Mouse (Mus musculus): ENCODE results near the gene Tead2. TPM values are rescaled to one million over a fixed set of nuclear protein-coding genes. Genes with fewer than 3 reads are reported as not detected.

Tead2 gene
- polyA plus RNA-seq, 1 experiment from 2014 or later, result 385 TPM

DNA sequence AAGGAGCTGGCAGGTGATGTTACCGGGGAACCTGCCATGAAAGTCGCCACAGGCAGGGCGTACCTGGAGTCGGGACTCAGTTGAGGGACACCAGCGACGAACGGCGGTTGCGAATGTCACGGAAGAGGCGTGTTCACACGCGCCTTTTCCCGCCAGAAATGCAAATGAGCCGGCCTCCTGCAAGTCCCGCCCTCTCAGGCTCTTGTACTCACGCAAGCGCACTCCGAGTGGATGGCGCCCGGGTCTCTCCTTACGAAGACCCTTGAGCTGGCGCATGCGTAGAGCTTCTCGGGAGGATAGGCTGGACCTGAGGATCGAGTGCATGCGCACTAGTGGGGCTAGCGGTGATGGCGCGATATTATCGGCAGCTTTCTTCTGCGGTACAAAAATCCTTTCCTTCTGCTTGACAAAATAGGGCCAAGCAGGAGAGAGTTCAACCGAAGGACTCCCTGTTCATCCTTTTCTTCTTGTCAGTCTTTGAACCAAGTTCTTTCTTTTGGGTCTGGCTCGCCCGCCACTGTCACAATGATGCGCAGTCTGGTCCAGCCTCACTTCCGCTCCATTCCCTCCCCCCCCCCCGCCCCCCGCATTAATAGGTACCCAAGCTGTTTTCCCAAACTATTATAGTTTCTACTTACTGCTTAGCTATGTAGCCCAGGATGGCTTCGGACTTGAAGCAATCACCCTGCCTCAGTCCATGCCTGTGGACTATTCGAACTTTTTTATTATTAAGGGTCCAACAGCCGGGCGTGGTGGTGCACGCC, 11.0 kb upstream of the Tead2 start, which contains the start of gene Ccdc155:
Ccdc155 (minus strand) TSS at position 513 of the 764 bp plus-strand sequence.
- H3K9me3 ChIP-seq (ENCODE audit: control insufficient read depth, low read length), result no peaks in the 10 kb centered on the region; the same call in 1 of the 2 replicates
- peak within 1 kb of the TSS; percentile 55; the same call in 1 of the 2 replicates for H3K9ac ChIP-seq (ENCODE audit: low read length)
- H3K27me3 ChIP-seq (ENCODE audit: control insufficient read depth, insufficient read depth, low read length), result no peaks in the 10 kb centered on the region
- H3K4me2 ChIP-seq (ENCODE audit: low read depth, severe bottlenecking), result peak within 1 kb of the TSS; percentile 44
- H3K27ac ChIP-seq (replicated peaks; ENCODE audit: low read depth, low read length), result no peak within 1 kb of the TSS
- WGBS, result 10% methylated on average over 44 of the region's 44 CpGs
- H3K4me1 ChIP-seq (ENCODE audit: control insufficient read depth, insufficient read depth, low read length), result no peaks in the 10 kb centered on the region
- ATAC-seq (ENCODE audit: insufficient number of reproducible peaks, low FRiP score, low TSS enrichment, low read depth) (peak; percentile 96), DNase-seq (ENCODE audit: low spot score) (peak; percentile 99)
- no peaks in the 10 kb centered on the region for H3K36me3 ChIP-seq (ENCODE audit: control insufficient read depth, insufficient read depth, low read length)
- peak within 1 kb of the TSS; percentile 35 for H3K4me3 ChIP-seq (ENCODE audit: low read depth, low read length)

DNA sequence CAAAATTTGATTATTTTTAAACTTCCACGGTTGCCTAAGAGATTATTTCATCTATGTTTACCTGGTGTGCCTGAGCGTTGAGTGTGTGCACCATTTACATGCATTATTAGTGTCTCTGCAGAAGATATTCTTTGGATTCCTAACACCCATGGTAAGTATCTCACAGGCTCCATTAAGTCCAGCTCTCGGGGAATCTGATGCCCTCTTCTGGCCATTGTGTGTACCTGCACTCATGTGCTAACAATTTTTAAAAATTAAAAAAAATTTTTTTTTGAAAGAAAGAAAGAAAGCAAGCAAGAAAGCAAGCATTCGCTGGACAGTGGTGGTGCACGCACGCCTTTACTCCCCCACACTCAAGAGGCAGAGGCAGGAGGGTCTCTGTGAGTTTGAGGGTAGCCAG, 7.3 kb upstream of the Tead2 start:
- Histone ChIP-seq H3K36me3 (ENCODE audit: control insufficient read depth, insufficient read depth, low read length) (no peaks in the 10 kb centered on the region), H3K27me3 (ENCODE audit: control insufficient read depth, insufficient read depth, low read length) (peaks cover 27% of the 10 kb centered on the region), H3K4me2 (ENCODE audit: low read depth, severe bottlenecking) (no peak overlapping the region), H3K9ac (ENCODE audit: low read length) (no peak overlapping the region), H3K4me1 (ENCODE audit: control insufficient read depth, insufficient read depth, low read length) (peaks cover 4% of the 10 kb centered on the region; the same call in 1 of the 2 replicates), H3K4me3 (ENCODE audit: low read depth, low read length) (no peak overlapping the region), H3K9me3 (ENCODE audit: control insufficient read depth, low read length) (no peaks in the 10 kb centered on the region; the same call in 1 of the 2 replicates), H3K27ac (replicated peaks; ENCODE audit: low read depth, low read length) (no peak overlapping the region)
- ATAC-seq (ENCODE audit: insufficient number of reproducible peaks, low FRiP score, low TSS enrichment, low read depth) (no peak), DNase-seq (ENCODE audit: low spot score) (no peak)
- 75% methylated on average over 6 of the region's 6 CpGs for WGBS

DNA sequence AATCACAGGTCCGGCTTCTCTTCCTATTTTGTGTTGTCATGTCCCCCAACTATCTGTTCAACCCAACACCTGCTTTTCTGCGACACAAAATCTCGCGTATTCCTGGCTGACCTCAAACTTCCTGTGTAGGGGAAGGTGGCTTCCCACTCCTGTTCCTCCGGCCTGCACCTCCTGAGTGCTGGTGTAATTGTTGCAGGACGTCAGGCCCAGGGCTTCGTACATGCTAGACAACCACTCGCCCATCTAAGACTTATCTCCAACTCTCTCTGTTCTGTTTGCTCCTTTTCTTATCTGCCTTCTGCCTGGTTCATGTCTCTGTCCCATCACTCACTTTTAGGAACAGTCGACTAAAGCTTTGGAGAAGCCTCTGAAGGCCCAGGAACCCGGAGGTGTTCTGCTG, 4.5 kb upstream of the Tead2 start:
- Histone ChIP-seq H3K4me3 (ENCODE audit: low read depth, low read length) (no peak overlapping the region), H3K27me3 (ENCODE audit: control insufficient read depth, insufficient read depth, low read length) (peaks cover 27% of the 10 kb centered on the region), H3K36me3 (ENCODE audit: control insufficient read depth, insufficient read depth, low read length) (no peaks in the 10 kb centered on the region), H3K9ac (ENCODE audit: low read length) (no peak overlapping the region), H3K27ac (replicated peaks; ENCODE audit: low read depth, low read length) (no peak overlapping the region), H3K4me1 (ENCODE audit: control insufficient read depth, insufficient read depth, low read length) (peaks cover 4% of the 10 kb centered on the region; the same call in 1 of the 2 replicates), H3K9me3 (ENCODE audit: control insufficient read depth, low read length) (no peaks in the 10 kb centered on the region; the same call in 1 of the 2 replicates), H3K4me2 (ENCODE audit: low read depth, severe bottlenecking) (no peak overlapping the region)
- 73% methylated on average over 10 of the region's 10 CpGs for WGBS
- ATAC-seq (ENCODE audit: insufficient number of reproducible peaks, low FRiP score, low TSS enrichment, low read depth), result no peak
- no peak for DNase-seq (ENCODE audit: low spot score)

DNA sequence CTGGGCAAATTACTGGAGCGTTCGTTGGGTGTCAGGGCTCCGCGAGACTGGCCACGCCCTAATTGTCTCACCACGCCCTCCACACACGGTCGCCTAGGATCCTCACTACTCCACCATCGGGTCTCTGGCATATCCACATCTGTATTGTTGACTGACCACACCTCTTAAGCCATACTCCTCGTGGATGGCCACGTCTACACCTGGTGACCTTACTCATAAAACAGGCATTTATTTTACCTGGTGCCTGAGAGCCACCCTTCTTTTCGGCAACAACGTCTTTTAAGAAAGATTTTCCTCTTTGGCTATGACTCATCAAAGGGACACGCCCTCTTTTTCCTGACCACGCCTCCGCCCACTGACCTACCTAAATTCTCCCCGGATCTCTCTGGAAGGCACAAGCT, 3.7 kb upstream of the Tead2 start, which contains the start of gene Dkkl1:
Dkkl1 (minus strand) TSS at position 297 of the 401 bp plus-strand sequence.
- WGBS, result 4% methylated on average over 17 of the region's 17 CpGs
- Histone ChIP-seq H3K4me2 (ENCODE audit: low read depth, severe bottlenecking) (peak within 1 kb of the TSS; percentile 18; the same call in 1 of the 2 replicates), H3K27me3 (ENCODE audit: control insufficient read depth, insufficient read depth, low read length) (peaks cover 27% of the 10 kb centered on the region), H3K9me3 (ENCODE audit: control insufficient read depth, low read length) (no peaks in the 10 kb centered on the region; the same call in 1 of the 2 replicates), H3K4me3 (ENCODE audit: low read depth, low read length) (no peak within 1 kb of the TSS), H3K27ac (replicated peaks; ENCODE audit: low read depth, low read length) (no peak within 1 kb of the TSS), H3K9ac (ENCODE audit: low read length) (no peak within 1 kb of the TSS), H3K4me1 (ENCODE audit: control insufficient read depth, insufficient read depth, low read length) (peaks cover 4% of the 10 kb centered on the region; the same call in 1 of the 2 replicates), H3K36me3 (ENCODE audit: control insufficient read depth, insufficient read depth, low read length) (no peaks in the 10 kb centered on the region)
- ATAC-seq (ENCODE audit: insufficient number of reproducible peaks, low FRiP score, low TSS enrichment, low read depth) (no peak), DNase-seq (ENCODE audit: low spot score) (no peak)

DNA sequence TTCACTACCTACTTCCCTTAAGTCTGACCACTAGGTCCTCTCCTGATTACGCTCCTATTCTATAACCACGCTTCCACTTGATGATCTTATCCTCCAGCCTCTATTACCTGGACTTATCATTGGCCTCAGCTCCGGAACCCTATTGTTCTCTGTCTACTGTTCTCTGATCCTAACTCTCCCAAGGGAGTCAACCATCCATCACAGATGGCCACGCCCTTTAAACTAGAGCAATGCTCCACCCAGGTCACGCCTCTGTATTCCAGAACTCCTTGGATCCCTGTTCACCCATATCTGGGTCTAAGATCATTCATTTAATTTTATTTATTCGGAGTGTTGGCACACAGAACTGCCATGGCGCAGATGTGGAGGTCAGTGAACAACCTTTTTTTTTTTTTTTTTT, 3.2 kb upstream of the Tead2 start:
- Histone ChIP-seq H3K9ac (ENCODE audit: low read length) (no peak overlapping the region), H3K36me3 (ENCODE audit: control insufficient read depth, insufficient read depth, low read length) (peaks cover 2% of the 10 kb centered on the region; the same call in 1 of the 2 replicates), H3K27ac (replicated peaks; ENCODE audit: low read depth, low read length) (no peak overlapping the region), H3K4me2 (ENCODE audit: low read depth, severe bottlenecking) (no peak overlapping the region), H3K4me3 (ENCODE audit: low read depth, low read length) (no peak overlapping the region), H3K27me3 (ENCODE audit: control insufficient read depth, insufficient read depth, low read length) (peaks cover 27% of the 10 kb centered on the region), H3K4me1 (ENCODE audit: control insufficient read depth, insufficient read depth, low read length) (peaks cover 9% of the 10 kb centered on the region), H3K9me3 (ENCODE audit: control insufficient read depth, low read length) (no peaks in the 10 kb centered on the region; the same call in 1 of the 2 replicates)
- no peak for DNase-seq (ENCODE audit: low spot score)
- no peak for ATAC-seq (ENCODE audit: insufficient number of reproducible peaks, low FRiP score, low TSS enrichment, low read depth)
- 69% methylated on average over 7 of the region's 7 CpGs for WGBS

DNA sequence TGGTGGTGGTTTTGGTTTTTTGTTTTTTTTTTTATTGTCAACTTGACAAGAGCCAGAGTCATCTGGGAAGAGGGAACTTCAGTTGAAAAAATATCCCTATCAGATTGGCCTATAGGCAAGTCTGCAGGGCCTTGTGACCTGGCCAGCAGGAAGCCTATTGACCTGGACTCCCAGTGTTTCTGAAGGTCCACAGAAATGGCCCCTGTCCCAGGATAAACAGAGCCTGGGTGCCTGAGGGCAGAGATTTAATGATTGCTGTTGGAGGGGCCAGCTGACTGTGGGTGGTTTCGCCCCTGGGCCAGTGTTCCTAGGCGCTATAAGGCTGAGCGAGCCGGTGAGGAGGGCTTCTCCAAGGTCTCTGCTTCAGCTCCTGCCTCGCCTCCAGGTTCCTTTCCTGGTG, 1.8 kb upstream of the Tead2 start:
- H3K4me3 ChIP-seq (ENCODE audit: low read depth, low read length), result no peak overlapping the region
- peaks cover 27% of the 10 kb centered on the region for H3K27me3 ChIP-seq (ENCODE audit: control insufficient read depth, insufficient read depth, low read length)
- H3K27ac ChIP-seq (replicated peaks; ENCODE audit: low read depth, low read length), result no peak overlapping the region
- WGBS, result 49% methylated on average over 5 of the region's 5 CpGs
- DNase-seq (ENCODE audit: low spot score) (no peak), ATAC-seq (ENCODE audit: insufficient number of reproducible peaks, low FRiP score, low TSS enrichment, low read depth) (no peak)
- H3K4me2 ChIP-seq (ENCODE audit: low read depth, severe bottlenecking), result no peak overlapping the region
- H3K4me1 ChIP-seq (ENCODE audit: control insufficient read depth, insufficient read depth, low read length), result peaks cover 21% of the 10 kb centered on the region
- no peak overlapping the region for H3K9ac ChIP-seq (ENCODE audit: low read length)
- H3K9me3 ChIP-seq (ENCODE audit: control insufficient read depth, low read length), result no peaks in the 10 kb centered on the region
- peaks cover 9% of the 10 kb centered on the region for H3K36me3 ChIP-seq (ENCODE audit: control insufficient read depth, insufficient read depth, low read length)

DNA sequence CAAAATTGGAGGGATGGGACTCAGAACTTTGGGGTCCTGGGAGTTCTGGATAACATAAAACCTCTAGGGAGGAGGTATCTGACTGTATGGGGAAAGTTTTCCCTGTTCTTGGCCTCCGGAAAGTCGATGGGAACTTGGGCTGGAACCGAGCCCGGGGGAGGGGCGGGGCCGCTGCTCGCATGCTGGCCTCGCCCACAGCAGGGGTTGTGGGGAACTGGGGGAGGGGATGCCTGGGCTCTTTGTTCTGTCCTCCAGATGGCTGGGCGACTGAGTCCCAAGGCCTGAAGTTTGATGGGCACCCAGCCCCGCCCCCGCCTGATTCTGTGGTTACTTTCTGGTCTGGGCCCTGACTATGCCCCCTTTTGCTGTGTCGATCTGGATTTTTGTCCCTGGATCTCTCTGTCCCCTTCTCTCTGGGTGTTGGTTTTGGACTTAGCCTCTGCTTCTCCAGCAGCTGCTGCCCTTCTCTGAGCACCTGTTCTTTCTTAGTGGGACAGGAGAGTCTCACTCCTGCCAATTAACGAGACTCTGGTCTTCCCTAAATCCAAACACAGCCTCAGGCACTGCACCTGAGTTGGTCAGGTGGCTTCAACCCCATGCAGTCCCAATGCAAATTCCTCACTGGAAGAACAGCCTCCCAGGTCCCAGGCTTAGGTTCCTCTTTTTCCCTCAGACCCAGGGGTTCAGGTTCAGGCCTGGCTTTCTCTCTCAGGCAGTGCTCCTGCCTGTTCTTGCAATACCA, 1.1 kb downstream of the Tead2 start:
- Histone ChIP-seq H3K27me3 (ENCODE audit: control insufficient read depth, insufficient read depth, low read length) (peaks cover 9% of the 10 kb centered on the region), H3K4me1 (ENCODE audit: control insufficient read depth, insufficient read depth, low read length) (peaks cover 21% of the 10 kb centered on the region), H3K4me2 (ENCODE audit: low read depth, severe bottlenecking) (peak overlapping the region; percentile 93), H3K36me3 (ENCODE audit: control insufficient read depth, insufficient read depth, low read length) (peaks cover 31% of the 10 kb centered on the region), H3K9me3 (ENCODE audit: control insufficient read depth, low read length) (no peaks in the 10 kb centered on the region), H3K4me3 (ENCODE audit: low read depth, low read length) (peak overlapping the region; percentile 69), H3K27ac (replicated peaks; ENCODE audit: low read depth, low read length) (peak overlapping the region; percentile 96), H3K9ac (ENCODE audit: low read length) (peak overlapping the region; percentile 100)
- DNase-seq (ENCODE audit: low spot score) (peak; percentile 96), ATAC-seq (ENCODE audit: insufficient number of reproducible peaks, low FRiP score, low TSS enrichment, low read depth) (peak; percentile 78)
- under 1% methylated on average over 13 of the region's 13 CpGs for WGBS

DNA sequence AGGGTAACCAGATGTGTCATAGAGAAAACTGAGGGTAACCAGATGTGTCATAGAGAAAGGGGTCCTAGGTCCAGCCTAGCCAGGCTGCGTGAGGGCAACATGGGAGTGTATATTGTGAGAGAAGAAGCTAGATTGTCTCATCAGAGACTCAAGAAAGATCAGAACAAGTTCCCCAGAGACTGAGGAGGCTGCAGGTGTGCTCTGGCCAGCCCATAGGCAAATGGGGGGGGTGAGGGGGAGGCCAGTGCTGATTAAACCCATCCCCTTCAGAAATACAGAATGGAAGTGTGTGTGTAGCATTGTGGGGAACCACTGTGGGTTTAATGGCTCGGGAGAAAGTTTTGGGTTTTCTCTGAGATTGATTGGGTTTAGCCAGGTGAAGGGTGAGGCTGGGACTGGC, 6.1 kb downstream of the Tead2 start:
- no peak overlapping the region for H3K4me2 ChIP-seq (ENCODE audit: low read depth, severe bottlenecking)
- no peak overlapping the region for H3K4me3 ChIP-seq (ENCODE audit: low read depth, low read length)
- no peak overlapping the region for H3K9ac ChIP-seq (ENCODE audit: low read length)
- no peaks in the 10 kb centered on the region for H3K9me3 ChIP-seq (ENCODE audit: control insufficient read depth, low read length)
- H3K36me3 ChIP-seq (ENCODE audit: control insufficient read depth, insufficient read depth, low read length), result peaks cover 61% of the 10 kb centered on the region
- ATAC-seq (ENCODE audit: insufficient number of reproducible peaks, low FRiP score, low TSS enrichment, low read depth), result no peak
- no peak for DNase-seq (ENCODE audit: low spot score)
- H3K27me3 ChIP-seq (ENCODE audit: control insufficient read depth, insufficient read depth, low read length), result no peaks in the 10 kb centered on the region
- 89% methylated on average over 2 of the region's 2 CpGs for WGBS
- peaks cover 17% of the 10 kb centered on the region for H3K4me1 ChIP-seq (ENCODE audit: control insufficient read depth, insufficient read depth, low read length)
- no peak overlapping the region for H3K27ac ChIP-seq (replicated peaks; ENCODE audit: low read depth, low read length)

Measured in limb, embryonic 11.5 days (tissue).